Mouse (Mus musculus) kidney, adult 2 months (tissue): ENCODE results near the gene Zfp697.
"Not testable (repeated sequence)": the region's sequence is repeated elsewhere in the genome, so short reads cannot be mapped to it uniquely, and the experiment has no call there.

Experiments
- CTCF ChIP-seq: fragments of 200-500 bp; conservative IDR thresholded peaks from 2 replicates; pipeline ENCODE4 v1.5.1; 2011; ENCODE audit warnings: low read depth, mild to moderate bottlenecking, control low read depth, low read length, moderate library complexity, mixed read lengths; ENCODE audit not compliant: insufficient read depth, insufficient read length
- POLR2A ChIP-seq: fragments of 200-500 bp; IDR thresholded peaks from one replicate; pipeline ENCODE4 v1.6.1; 2011; ENCODE audit warnings: low read depth, low read length, control low read depth

- TF ChIP-seq POLR2A, CTCF: not testable (repeated sequence)
Observed at GRCm38 (mm10) chr3:98405877-98406276, 23.6 kb downstream of the Zfp697 start.
